Mouse (Mus musculus) gastrocnemius, postnatal 25 days (tissue): ENCODE measurements around the gene Hes7. TPM values are rescaled to one million over a fixed set of nuclear protein-coding genes. Genes with fewer than 3 reads are reported as not detected.

Experiments used
- DNase-seq: peaks from one replicate; pipeline ENCODE4 v3.0.0; 2022
- total RNA-seq, 2 experiments: library from RNA; stranded (reverse); gene quantifications; 1 replicate in 1 of 2; 2 replicates in 1 of 2; pipeline ENCODE4 v1.2.3; 2021

Gene Hes7
- total RNA-seq, 2 experiments from 2014 or later: not detected

DNA sequence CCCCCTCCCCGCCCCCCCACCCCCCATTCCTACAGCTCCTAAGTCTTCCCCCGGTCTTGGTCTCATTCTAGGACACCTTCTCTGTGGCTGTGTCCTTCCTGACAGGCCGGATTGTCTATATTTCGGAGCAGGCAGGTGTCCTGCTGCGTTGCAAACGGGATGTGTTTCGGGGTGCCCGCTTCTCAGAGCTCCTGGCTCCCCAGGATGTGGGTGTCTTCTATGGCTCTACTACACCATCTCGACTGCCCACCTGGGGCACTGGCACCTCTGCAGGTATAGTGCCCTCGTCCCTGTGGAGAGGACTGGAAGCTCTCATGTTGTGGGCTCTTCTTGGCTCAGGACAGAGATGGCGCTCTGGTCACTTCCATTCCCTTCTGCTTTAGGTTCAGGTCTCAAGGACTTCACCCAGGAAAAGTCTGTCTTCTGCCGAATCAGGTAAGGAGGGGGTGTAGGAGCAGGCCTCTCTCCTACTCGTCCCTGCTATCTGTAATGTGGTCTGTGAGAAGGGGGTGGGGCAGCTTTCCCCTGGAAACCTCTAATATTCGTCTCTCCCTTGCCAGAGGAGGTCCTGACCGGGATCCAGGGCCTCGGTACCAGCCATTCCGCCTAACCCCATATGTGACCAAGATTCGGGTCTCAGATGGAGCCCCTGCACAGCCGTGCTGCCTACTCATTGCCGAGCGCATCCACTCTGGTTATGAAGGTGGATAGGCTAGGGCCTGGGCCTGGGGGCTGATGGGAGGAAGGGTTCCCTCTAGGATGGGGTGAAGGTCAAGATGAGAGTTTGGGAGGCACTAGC is 18.4 kb upstream of the Hes7 start:
- DNase-seq: no peak

GRCm38 (mm10) chr11:69102403-69102725 is 17.8 kb upstream of the Hes7 start:
- no peak for DNase-seq

GRCm38 (mm10) chr11:69103121-69103520 is 17.1 kb upstream of the Hes7 start:
- no peak for DNase-seq

- no peak for DNase-seq
Measured at GRCm38 (mm10) chr11:69103531-69104435, 16.4 kb upstream of the Hes7 start.

DNA sequence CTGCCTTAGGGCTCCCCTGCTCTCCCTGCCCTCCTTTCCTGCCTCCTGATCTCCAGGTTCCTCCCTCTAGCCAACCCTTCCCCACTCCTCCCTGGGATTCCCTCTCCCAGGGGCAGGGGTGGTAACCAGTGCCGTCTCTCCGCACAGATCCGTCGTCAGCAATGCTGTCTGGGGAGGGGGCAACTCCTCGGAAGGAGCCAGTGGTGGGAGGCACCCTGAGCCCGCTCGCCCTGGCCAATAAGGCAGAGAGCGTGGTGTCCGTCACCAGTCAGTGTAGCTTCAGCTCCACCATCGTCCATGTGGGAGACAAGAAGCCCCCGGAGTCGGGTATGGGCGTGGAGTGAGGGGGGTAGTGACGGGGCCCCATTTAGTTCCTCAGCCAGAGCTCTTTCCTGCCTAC is 15.7 kb upstream of the Hes7 start:
- DNase-seq: no peak

- no peak for DNase-seq
Measured at GRCm38 (mm10) chr11:69105227-69105626, 15.0 kb upstream of the Hes7 start.

DNA sequence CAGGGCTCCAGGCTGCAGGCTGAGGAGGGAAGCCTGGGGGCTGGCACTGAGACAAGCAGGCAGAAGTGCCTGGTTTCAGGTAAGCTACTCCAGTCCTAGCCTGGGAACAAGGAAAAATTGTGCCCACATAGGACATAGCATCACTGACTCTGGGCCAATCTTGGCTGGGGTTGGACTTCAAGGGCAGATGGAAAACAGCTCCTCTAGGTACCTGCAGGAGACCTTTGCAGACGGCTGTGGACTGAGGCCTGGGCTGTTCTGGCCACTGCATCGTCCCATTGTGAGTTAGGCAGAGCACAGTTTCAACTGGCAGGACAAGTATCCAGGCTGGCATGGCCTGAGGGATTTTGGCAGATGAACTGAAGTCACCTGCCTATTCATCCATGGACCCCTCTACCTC is 14.4 kb upstream of the Hes7 start:
- DNase-seq: no peak

DNA sequence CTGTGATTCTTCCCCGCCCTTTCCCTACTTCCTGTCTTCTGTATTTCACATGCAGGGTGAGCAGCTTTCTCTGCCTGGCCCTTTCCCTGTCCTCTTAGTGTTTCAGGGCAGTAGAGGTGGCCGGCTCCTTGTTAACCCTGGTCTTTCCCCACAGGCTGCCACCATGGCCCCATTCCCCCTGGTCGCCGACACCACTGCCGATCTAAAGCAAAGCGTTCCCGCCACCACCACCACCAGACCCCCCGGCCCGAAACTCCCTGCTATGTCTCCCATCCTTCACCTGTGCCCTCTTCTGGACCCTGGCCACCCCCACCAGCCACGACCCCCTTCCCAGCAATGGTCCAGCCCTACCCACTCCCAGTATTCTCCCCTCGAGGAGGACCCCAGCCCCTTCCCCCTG is 13.9 kb upstream of the Hes7 start:
- DNase-seq: no peak

GRCm38 (mm10) chr11:69106842-69107241 is 13.4 kb upstream of the Hes7 start:
- DNase-seq: no peak

DNA sequence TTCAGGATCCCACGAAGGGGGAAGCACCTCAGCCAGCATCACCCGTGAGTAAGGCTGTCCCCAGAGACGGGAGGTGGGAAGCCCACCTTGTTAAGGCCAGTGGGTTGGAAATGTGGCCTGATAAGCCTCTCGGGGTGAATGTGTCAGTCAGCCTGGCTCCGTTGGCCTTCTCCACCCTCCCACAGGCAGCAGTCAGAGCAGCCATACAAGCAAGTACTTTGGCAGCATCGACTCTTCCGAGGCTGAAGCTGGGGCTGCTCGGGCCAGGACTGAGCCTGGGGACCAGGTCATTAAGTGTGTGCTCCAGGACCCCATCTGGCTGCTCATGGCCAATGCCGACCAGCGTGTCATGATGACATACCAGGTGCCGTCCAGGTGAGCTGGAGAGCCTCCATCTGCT is 12.5 kb upstream of the Hes7 start:
- no peak for DNase-seq

GRCm38 (mm10) chr11:69108223-69108622 is 12.0 kb upstream of the Hes7 start:
- DNase-seq: no peak

DNA sequence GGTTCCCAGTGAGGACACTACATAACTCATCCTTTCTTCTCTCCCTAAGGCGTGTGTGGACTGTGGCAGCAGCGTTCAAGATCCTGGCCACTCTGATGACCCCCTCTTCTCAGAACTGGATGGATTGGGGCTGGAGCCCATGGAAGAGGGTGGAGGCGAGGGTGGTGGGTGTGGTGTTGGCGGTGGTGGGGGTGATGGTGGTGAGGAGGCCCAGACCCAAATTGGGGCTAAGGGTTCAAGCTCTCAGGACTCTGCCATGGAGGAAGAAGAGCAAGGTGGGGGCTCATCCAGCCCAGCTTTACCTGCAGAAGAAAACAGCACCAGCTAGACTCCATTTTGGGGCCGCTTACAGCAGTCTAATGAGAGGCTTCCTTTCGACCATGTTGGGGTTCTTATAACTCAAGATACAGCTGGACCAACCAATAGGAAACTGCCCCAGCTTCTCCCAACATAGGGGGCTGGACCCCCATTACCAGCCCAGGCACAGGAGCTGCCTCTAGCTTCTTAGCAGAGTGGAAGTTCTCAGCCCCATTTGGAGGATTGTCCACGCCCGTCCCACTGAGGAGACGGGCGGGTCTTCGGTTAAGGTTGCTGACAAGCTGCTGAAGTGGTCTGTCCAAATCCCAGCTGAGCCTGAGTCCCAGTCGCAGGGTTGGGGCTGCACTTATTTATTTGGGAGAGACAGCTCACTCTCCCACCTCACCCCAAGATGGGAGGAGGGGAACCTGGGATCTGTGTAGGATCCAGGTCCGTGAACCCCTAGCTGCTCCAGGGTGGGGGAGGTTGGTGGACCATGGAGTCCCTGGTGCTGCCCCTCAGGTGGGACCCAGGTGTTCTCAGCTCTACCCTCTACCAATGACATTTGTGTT is 10.9 kb upstream of the Hes7 start:
- no peak for DNase-seq

GRCm38 (mm10) chr11:69110319-69111046 is 9.7 kb upstream of the Hes7 start:
- peak; percentile 85 for DNase-seq

DNA sequence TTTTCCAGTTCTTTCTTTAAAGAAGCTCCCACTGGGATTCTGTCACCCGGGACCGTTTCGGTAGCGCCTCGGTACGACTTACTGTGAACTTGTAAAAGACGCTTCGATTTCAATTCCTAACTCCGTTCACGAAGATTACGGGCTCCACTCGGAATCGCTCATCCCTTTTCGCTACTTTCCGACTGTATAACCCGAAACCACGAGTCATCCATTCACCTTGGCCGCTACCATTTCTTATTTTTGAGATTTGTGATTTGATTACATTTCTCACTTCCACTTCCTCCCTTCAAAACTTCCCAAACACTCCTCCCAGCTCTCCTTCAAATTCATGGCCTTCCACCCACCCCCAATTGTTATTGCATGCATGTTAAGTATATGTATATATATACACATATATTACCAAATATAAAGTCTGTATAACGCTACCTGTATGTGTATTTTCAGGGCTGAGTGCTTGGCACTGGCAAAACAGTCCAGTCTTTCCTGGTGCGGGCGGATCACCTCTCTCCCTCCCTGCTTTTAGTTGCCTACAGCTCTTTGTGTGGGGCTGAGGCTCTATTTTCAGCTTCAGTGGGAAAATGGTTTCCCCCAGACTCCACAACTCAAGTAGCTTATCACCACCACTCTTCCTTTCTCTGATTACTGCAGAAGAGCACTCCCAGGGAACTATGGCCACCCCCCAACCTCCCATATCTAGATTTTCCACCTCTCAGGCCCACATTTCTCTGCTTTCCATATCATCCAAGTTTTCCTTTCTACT is 9.0 kb upstream of the Hes7 start:
- no peak for DNase-seq

DNA sequence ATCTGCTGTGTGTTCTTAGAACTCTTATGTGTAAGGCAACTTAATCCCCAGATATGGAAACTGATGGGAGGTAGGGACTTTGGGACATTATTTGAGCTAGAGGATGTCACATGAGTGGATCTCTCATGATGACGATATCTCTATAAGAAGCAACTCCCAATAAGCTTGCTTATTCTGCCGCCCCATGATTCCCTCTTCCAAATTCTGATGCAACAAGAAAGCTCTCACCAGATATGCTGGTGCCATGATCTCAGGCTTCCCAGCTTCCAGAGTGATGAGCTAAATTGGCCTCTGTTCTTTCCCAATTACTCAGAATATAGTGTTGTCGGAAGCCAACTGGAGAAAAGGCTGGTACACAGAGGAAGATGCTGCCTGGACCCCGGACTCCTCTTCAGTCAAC is 8.3 kb upstream of the Hes7 start:
- no peak for DNase-seq

GRCm38 (mm10) chr11:69114018-69114417 is 6.2 kb upstream of the Hes7 start:
- DNase-seq: no peak

- no peak for DNase-seq
Measured at GRCm38 (mm10) chr11:69114621-69115020, 5.6 kb upstream of the Hes7 start.

GRCm38 (mm10) chr11:69116843-69117242 is 3.4 kb upstream of the Hes7 start:
- DNase-seq: no peak

GRCm38 (mm10) chr11:69117737-69118695 is 2.2 kb upstream of the Hes7 start:
- DNase-seq: peak; percentile 68

GRCm38 (mm10) chr11:69118765-69119164 is 1.4 kb upstream of the Hes7 start:
- DNase-seq: peak; percentile 64
